Mouse (Mus musculus) MEL (cell line): ENCODE results near the gene Pcbd1. TPM values are rescaled to one million over a fixed set of nuclear protein-coding genes. Genes with fewer than 3 reads are reported as not detected.

ENCODE experiments used
- DNase-seq: peaks from one replicate; pipeline ENCODE4 v3.0.0; 2011; ENCODE audit warnings: low read depth, low spot score
- H3K27ac ChIP-seq: 2 replicates; pipeline ENCODE4 v1.5.1; 2012; ENCODE audit warnings: low read depth, mild to moderate bottlenecking, control low read depth, low read length, moderate library complexity; ENCODE audit not compliant: control insufficient read depth
- H3K27me3 ChIP-seq, 2 experiments: fragments of 150-350 bp in 1 of 2; sonication (generic) in 1 of 2; 2 replicates each; pipeline ENCODE4 v1.6.1; 2012; ENCODE audit warnings: low read length in 2 of 2, mild to moderate bottlenecking in 2 of 2, improper control_type of control experiment in 1 of 2, moderate library complexity in 1 of 2; ENCODE audit not compliant: insufficient read depth in 2 of 2, control insufficient read depth in 1 of 2
- H3K36me3 ChIP-seq, 2 experiments: 2 replicates each; pipeline ENCODE4 v1.6.1; 2012 to 2014; ENCODE audit warnings: low read length in 2 of 2, improper control_type of control experiment in 1 of 2, inconsistent platforms in 1 of 2, mild to moderate bottlenecking in 1 of 2; ENCODE audit not compliant: insufficient read depth in 2 of 2, control insufficient read depth in 1 of 2
- H3K4me1 ChIP-seq, 2 experiments: fragments of 150-350 bp in 1 of 2; sonication (generic) in 1 of 2; 2 replicates each; pipeline ENCODE4 v1.6.1; 2012; ENCODE audit warnings: low read length in 2 of 2, improper control_type of control experiment in 1 of 2, mild to moderate bottlenecking in 1 of 2; ENCODE audit not compliant: insufficient read depth in 2 of 2, control insufficient read depth in 1 of 2
- H3K4me3 ChIP-seq, 2 experiments: fragments of 150-350 bp in 1 of 2; sonication (generic) in 1 of 2; 2 replicates each; pipeline ENCODE4 v1.5.1; 2012; ENCODE audit warnings: low read depth in 2 of 2, low read length in 2 of 2, mild to moderate bottlenecking in 2 of 2, moderate library complexity in 2 of 2, control low read depth in 1 of 2, improper control_type of control experiment in 1 of 2; ENCODE audit not compliant: control insufficient read depth in 1 of 2, insufficient read depth in 1 of 2
- H3K79me2 ChIP-seq: 2 replicates; pipeline ENCODE4 v1.6.1; 2012; ENCODE audit warnings: mild to moderate bottlenecking, low read length, moderate library complexity; ENCODE audit not compliant: control insufficient read depth, poor library complexity, insufficient read depth
- H3K9ac ChIP-seq: 2 replicates; pipeline ENCODE4 v1.6.1; 2012; ENCODE audit warnings: low read depth, mild to moderate bottlenecking, control low read depth, low read length, moderate library complexity; ENCODE audit not compliant: control insufficient read depth, poor library complexity, severe bottlenecking
- H3K9me3 ChIP-seq: fragments of 150-350 bp; sonication (generic); replicated peaks from 2 replicates; pipeline ENCODE4 v1.6.1; 2012; ENCODE audit warnings: mild to moderate bottlenecking, low read length, improper control_type of control experiment, moderate library complexity; ENCODE audit not compliant: insufficient read depth
- BHLHE40 ChIP-seq: IDR thresholded peaks from 2 replicates; pipeline ENCODE4 v1.6.1; 2012; ENCODE audit warnings: low read depth, mild to moderate bottlenecking, inconsistent platforms, low read length, improper control_type of control experiment, borderline replicate concordance
- CHD1 ChIP-seq: IDR thresholded peaks from 2 replicates; pipeline ENCODE4 v1.6.1; 2012; ENCODE audit warnings: low read depth, mild to moderate bottlenecking, inconsistent platforms, low read length, improper control_type of control experiment
- CTCF ChIP-seq, 3 experiments: IDR thresholded peaks in 2 of 3; conservative IDR thresholded peaks in 1 of 3; 2 replicates each; pipeline ENCODE4 v1.5.1; 2011 to 2012; ENCODE audit warnings: low read length in 3 of 3, low read depth in 2 of 3, mild to moderate bottlenecking in 2 of 3, improper control_type of control experiment in 1 of 3, inconsistent platforms in 1 of 3, mixed read lengths in 1 of 3, moderate library complexity in 1 of 3; ENCODE audit not compliant: control insufficient read depth in 1 of 3, insufficient read depth in 1 of 3, poor library complexity in 1 of 3, severe bottlenecking in 1 of 3
- ELF1 ChIP-seq: IDR thresholded peaks from 2 replicates; pipeline ENCODE4 v1.6.1; 2014; ENCODE audit warnings: low read depth, mild to moderate bottlenecking, inconsistent platforms, low read length, improper control_type of control experiment, moderate library complexity
- GABPA ChIP-seq: IDR thresholded peaks from 2 replicates; pipeline ENCODE4 v1.6.1; 2012; ENCODE audit warnings: low read depth, mild to moderate bottlenecking, inconsistent platforms, low read length, improper control_type of control experiment, moderate library complexity
- GATA1 ChIP-seq: IDR thresholded peaks from 2 replicates; pipeline ENCODE4 v1.6.1; 2011; ENCODE audit warnings: low read depth, low read length, improper control_type of control experiment
- MAFK ChIP-seq: IDR thresholded peaks from 2 replicates; pipeline ENCODE4 v1.6.1; 2011; ENCODE audit warnings: low read depth, mild to moderate bottlenecking, low read length, improper control_type of control experiment, borderline replicate concordance
- MAZ ChIP-seq: IDR thresholded peaks from 2 replicates; pipeline ENCODE4 v1.6.1; 2012; ENCODE audit warnings: low read depth, mild to moderate bottlenecking, inconsistent platforms, low read length, improper control_type of control experiment
- MYC ChIP-seq: IDR thresholded peaks from 2 replicates; pipeline ENCODE4 v1.6.1; 2011; ENCODE audit warnings: low read depth, mild to moderate bottlenecking, low read length, improper control_type of control experiment, moderate library complexity
- NELFE ChIP-seq: IDR thresholded peaks from 2 replicates; pipeline ENCODE4 v1.6.1; 2011; ENCODE audit warnings: low read depth, low read length, improper control_type of control experiment
- POLR2AphosphoS2 ChIP-seq: IDR thresholded peaks from 2 replicates; pipeline ENCODE4 v1.6.1; 2011; ENCODE audit warnings: low read length, improper control_type of control experiment
- POLR2AphosphoS5 ChIP-seq: IDR thresholded peaks from 2 replicates; pipeline ENCODE4 v1.6.1; 2012; ENCODE audit warnings: low read depth, borderline replicate concordance, mild to moderate bottlenecking, inconsistent platforms, low read length, moderate library complexity, mixed read lengths
- RAD21 ChIP-seq: IDR thresholded peaks from 2 replicates; pipeline ENCODE4 v1.6.1; 2011; ENCODE audit warnings: mild to moderate bottlenecking, low read depth, low read length, improper control_type of control experiment
- TBP ChIP-seq: IDR thresholded peaks from 2 replicates; pipeline ENCODE4 v1.8.0; 2011; ENCODE audit warnings: low read depth, low read length, improper control_type of control experiment
- UBTF ChIP-seq: IDR thresholded peaks from 2 replicates; pipeline ENCODE4 v1.6.1; 2012; ENCODE audit warnings: low read depth, mild to moderate bottlenecking, inconsistent platforms, low read length, improper control_type of control experiment, moderate library complexity, borderline replicate concordance; ENCODE audit not compliant: insufficient read depth
- ZKSCAN1 ChIP-seq: IDR thresholded peaks from 2 replicates; pipeline ENCODE4 v1.6.1; 2012; ENCODE audit warnings: low read depth, mild to moderate bottlenecking, inconsistent platforms, low read length, improper control_type of control experiment, moderate library complexity
- ZMIZ1 ChIP-seq: IDR thresholded peaks from 2 replicates; pipeline ENCODE4 v1.6.1; 2012; ENCODE audit warnings: low read depth, mild to moderate bottlenecking, inconsistent platforms, low read length, improper control_type of control experiment, moderate library complexity
- polyA plus RNA-seq, 2 experiments: library from polyadenylated mRNA; stranded (reverse) in 1 of 2; unstranded in 1 of 2; fragments of >175 nt in 1 of 2; fragments of >200 nt in 1 of 2; gene quantifications; 2 replicates each; pipeline versions ENCODE4 v1.2.1 to v1.2.4; 2012; ENCODE audit warnings: low replicate concordance in 2 of 2, low read depth in 1 of 2; ENCODE audit not compliant: insufficient read length in 2 of 2, insufficient read depth in 1 of 2, missing spikeins in 1 of 2
- total RNA-seq: library from RNA; depleted of rRNA; stranded (reverse); fragments of 300-350 nt; gene quantifications from 2 replicates; pipeline ENCODE4 v1.2.3, GENCODE M21; 2012

The Pcbd1 gene
- total and polyA plus RNA-seq, 3 experiments, result not detected

DNA sequence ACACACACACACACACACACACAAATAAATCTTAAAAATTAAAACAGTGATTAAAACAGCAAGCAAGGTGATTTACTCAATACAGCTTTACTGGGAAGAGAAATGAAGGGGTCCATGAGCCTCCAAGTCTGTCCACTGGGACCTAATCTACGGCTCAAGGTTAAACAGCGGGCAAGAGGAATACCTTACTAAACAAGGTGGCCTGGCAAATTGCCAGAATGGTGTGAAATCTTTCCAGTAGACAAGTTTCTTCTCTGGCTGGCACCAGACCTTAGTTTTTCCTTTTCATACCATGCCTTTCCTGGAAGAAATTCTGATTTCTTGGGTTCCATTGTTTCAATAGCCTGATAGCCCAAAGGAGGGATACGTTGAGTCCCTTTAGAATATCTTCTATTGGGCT lies 663 bp upstream of the Pcbd1 start:
- DNase-seq, result no peak
- TF ChIP-seq CTCF (IDR thresholded peaks at IDR 0.05 in 2 of 3, conservative IDR thresholded peaks at IDR 0.05 in 1 of 3; ENCODE audit: control insufficient read depth in 1 of 3, insufficient read depth in 1 of 3, low read depth in 2 of 3, low read length in 3 of 3, poor library complexity in 1 of 3, severe bottlenecking in 1 of 3) (no peak), TBP (no peak), POLR2AphosphoS2 (no peak), POLR2AphosphoS5 (no peak), GATA1 (no peak), NELFE (no peak), ZMIZ1 (no peak), CHD1 (no peak)
- Histone ChIP-seq H3K36me3 (no peaks in the 10 kb centered on the region), H3K27ac (no peak overlapping the region), H3K27me3 (no peaks in the 10 kb centered on the region), H3K4me1 (no peaks in the 10 kb centered on the region), H3K9me3 (no peaks in the 10 kb centered on the region), H3K79me2 (no peaks in the 10 kb centered on the region), H3K4me3 (no peak overlapping the region), H3K9ac (no peak overlapping the region)

DNA sequence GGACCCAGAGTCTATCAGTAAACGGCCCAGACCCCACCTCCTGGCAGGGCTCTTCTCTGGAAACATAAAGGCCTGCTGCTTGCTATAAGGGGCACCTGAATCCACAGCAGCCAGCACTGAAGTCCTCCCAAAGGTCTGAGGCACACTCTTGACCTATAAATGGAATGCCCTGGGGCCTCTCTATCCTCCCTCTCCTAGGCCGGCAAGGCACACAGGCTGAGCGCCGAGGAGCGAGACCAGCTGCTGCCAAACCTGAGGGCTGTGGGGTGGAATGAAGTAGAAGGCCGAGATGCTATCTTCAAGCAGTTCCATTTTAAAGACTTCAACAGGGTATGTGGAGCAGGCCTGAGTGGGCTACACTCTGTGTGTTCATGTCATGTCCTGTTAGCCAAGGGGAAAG lies 2.7 kb downstream of the Pcbd1 start:
- Histone ChIP-seq H3K36me3 (no peaks in the 10 kb centered on the region), H3K79me2 (no peaks in the 10 kb centered on the region), H3K27me3 (no peaks in the 10 kb centered on the region), H3K27ac (no peak overlapping the region), H3K9me3 (no peaks in the 10 kb centered on the region), H3K4me3 (no peak overlapping the region), H3K9ac (no peak overlapping the region), H3K4me1 (no peaks in the 10 kb centered on the region)
- no peak for TF ChIP-seq MAZ
- no peak for TF ChIP-seq GATA1
- no peak for TF ChIP-seq UBTF
- TF ChIP-seq ZKSCAN1, result no peak
- TF ChIP-seq GABPA, result no peak
- no peak for TF ChIP-seq MAFK
- no peak for TF ChIP-seq ELF1
- DNase-seq, result no peak

DNA sequence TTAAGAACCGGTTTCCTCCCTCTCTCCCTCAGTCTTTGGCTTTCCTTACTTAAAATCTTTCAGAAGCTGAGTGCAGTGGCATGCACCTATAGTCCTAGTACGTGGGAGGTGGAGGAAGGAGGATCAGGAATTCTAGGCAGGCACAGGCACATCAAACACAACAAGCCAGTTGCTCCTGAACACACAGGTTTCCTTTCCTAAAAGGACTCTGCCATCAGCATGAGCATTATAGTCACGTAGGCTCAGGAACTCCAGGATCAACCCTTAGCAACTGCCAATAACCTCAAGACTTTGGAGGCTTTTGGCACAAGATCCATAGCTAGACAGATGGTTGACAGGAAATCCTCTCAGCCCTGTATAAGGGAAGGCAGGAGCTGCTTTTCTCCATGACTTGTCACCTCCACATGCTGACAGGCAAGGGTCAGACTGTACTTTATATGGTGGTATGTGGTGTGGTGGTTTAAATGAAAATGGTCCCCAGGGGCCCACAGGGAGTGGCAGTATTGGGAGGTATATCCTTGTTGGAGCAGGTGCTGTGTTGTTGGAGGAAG lies 14.5 kb downstream of the Pcbd1 start:
- no peak overlapping the region for H3K4me3 ChIP-seq
- H3K79me2 ChIP-seq, result no peaks in the 10 kb centered on the region
- H3K27ac ChIP-seq, result no peak overlapping the region
- DNase-seq, result no peak
- no peak overlapping the region for H3K9ac ChIP-seq
- H3K27me3 ChIP-seq, result no peaks in the 10 kb centered on the region
- TF ChIP-seq ZMIZ1 (no peak), NELFE (no peak), BHLHE40 (no peak), MYC (no peak), ELF1 (no peak), RAD21 (no peak), CTCF (IDR thresholded peaks at IDR 0.05 in 2 of 3, conservative IDR thresholded peaks at IDR 0.05 in 1 of 3; ENCODE audit: control insufficient read depth in 1 of 3, insufficient read depth in 1 of 3, low read depth in 2 of 3, low read length in 3 of 3, poor library complexity in 1 of 3, severe bottlenecking in 1 of 3) (no peak)
- H3K4me1 ChIP-seq, result no peaks in the 10 kb centered on the region
- no peaks in the 10 kb centered on the region; a peak in 1 of 4 replicates for H3K36me3 ChIP-seq
- H3K9me3 ChIP-seq, result no peaks in the 10 kb centered on the region
